Mouse (Mus musculus): ENCODE data around the gene Ranbp10.

The Ranbp10 gene

DNA sequence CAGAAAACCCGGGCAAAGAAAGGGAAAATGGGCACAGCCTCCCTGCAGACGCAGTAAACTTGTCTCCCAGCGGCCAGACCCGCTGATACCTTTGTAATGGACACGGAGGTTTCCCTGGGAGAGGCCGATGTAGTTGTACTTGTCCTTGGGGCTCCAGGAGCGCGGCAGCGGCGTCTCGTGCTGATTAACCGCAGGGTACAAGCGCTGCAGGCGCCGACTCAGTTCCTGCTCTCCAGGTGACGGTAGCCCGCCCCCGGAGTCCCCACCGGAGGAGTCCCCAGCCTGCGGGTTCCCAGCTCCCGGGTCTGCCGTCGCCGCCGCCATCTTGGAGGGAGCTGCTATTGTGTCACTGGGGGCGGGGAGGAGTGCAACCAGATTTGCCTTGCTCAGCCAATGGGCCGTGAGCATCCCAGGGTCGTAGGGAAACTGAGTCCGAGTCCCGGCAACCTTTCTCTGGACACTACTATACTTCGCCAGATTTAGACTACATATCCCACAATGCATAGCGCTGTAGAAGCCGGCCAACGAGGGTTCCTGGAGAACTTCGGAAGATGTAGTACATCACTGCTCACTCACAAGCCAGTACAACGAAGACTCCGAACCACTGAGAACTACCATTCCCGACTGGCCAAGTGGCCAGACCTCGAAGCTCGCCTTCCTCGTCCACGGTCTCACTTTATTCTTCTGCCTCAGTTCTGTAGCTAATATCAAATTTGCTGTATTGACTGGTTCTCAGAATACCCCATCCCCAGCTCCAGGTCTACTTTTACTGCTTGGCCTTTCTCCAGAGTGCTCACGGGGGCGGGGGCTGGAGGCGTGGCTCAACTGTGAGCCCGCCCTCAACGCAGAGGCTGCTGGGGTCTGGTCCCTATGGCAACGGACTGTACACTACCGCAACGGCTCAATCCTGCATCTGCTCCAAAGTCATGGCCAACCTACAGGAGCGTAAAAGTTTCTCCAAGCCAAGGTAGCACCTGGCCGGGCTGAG lies at the start of gene Ranbp10, which contains the start of gene Tsnaxip1:
Gene Ranbp10, minus strand, starts transcription at position 490 of the 988 bp plus-strand sequence.
Gene Tsnaxip1, plus strand, starts transcription at position 871 of the 988 bp plus-strand sequence.
- DNase-seq: peak; percentile 98

DNA sequence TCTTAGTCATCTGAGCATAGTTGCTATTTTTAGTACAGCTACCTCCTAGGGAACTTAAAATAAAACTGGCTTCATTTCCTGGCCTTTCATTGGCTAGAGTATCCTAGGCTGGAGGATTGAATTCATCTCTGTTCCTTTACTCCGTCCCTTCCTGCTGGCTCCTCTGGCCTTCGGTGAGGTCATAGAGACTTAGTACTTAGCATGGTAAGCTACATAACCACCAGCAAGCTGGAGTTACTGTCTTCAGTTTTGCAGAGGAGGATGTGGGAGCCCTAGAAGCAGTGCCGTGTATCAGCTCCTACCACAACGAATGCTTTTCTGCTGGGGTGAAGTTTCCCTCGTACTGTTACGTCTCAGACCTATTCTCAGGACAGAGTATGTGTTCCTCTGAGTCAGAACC lies 47.2 kb upstream of the Ranbp10 start:
- no peak for DNase-seq

GRCm38 (mm10) chr8:105866364-105867029 lies 39.3 kb upstream of the Ranbp10 start:
- no peak for DNase-seq

- peak; percentile 35 for DNase-seq
These were observed 34.8 kb upstream of the Ranbp10 start for GRCm38 (mm10) chr8:105861951-105862350.

DNA sequence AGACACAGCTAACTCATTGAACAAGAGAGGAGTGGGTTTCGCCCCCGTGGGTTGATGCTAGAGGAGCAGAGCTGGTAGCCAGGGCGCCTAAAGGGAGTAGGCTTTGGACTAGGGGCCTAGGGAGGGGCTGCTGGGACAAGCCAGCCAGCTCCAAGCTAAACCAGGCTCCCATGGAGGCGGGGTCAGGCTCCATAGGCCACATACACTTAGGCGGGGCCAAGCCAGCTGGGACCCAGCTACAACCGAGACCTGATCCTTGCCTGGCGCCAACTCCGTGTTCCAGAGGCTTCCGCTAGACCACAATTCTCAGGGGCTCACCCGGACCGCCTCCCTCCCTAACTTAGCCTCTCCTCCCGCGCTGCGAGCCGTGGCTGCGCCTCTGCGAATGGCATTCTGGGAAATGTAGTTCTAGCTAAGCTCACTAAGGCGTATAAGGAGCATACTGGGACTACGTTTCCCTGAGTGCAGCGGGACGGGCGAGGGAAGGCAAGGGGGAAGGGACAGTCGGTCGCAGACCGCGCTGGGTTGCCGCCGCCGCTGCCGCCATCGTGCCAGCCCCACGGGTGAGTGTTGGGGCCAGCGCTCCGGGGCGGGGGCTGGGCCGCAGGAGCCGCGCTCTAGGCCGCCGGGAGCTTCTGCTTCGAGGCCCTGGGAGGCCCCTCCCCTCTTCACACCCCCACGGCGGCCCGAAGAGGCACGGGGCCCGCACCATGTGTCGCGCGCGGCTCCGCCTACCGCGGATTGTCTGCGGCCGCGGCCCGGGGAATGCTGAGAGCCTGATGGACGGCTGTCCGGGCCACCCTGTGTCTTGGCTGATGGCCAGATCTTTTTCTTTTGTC lies 33.2 kb upstream of the Ranbp10 start, which contains the start of gene Nutf2:
Gene Nutf2, plus strand, starts transcription at position 438 of the 839 bp plus-strand sequence.
- peak; percentile 99 for DNase-seq

GRCm38 (mm10) chr8:105859314-105859713 lies 32.2 kb upstream of the Ranbp10 start:
- DNase-seq: no peak

- DNase-seq: no peak
These were observed 31.3 kb upstream of the Ranbp10 start for GRCm38 (mm10) chr8:105858495-105858894.

- DNase-seq: no peak
These were observed 29.2 kb upstream of the Ranbp10 start for GRCm38 (mm10) chr8:105856168-105856835.

DNA sequence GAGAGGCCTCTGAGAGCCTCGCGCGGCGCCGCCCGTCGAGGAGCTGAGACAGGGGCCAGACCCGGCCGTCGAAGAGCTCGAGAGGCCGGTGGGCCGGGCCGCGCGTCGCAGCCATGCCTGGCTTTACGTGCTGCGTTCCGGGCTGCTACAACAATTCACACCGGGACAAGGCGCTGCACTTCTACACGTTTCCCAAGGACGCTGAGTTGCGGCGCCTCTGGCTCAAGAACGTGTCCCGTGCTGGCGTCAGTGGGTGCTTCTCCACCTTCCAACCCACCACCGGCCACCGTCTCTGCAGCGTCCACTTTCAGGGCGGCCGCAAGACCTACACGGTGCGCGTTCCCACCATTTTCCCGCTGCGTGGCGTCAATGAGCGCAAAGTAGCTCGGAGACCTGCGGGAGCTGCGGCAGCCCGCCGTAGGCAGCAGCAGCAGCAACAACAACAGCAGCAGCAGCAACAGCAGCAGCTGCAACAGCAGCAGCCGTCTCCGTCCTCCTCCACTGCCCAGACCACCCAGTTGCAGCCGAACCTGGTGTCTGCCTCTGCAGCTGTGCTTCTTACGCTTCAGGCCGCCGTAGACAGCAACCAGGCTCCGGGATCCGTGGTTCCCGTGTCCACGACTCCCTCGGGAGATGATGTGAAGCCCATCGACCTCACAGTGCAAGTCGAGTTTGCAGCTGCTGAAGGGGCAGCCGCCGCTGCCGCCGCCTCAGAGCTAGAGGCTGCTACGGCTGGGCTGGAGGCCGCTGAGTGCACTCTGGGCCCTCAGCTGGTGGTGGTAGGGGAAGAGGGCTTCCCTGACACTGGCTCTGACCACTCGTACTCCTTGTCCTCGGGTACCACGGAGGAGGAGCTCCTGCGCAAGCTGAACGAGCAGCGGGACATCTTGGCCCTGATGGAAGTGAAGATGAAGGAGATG lies 28.4 kb upstream of the Ranbp10 start:
- peak; percentile 64 for DNase-seq

- peak; percentile 96 for DNase-seq
These were observed 27.6 kb upstream of the Ranbp10 start, which contains the start of gene Thap11 for GRCm38 (mm10) chr8:105854715-105855216. Thap11 (plus strand) TSS chr8:105855132.

- no peak for DNase-seq
These were observed 27.2 kb upstream of the Ranbp10 start for GRCm38 (mm10) chr8:105854303-105854702.

GRCm38 (mm10) chr8:105853178-105853577 lies 26.0 kb upstream of the Ranbp10 start, which contains the start of gene Cenpt:
Cenpt (minus strand) TSS chr8:105853278.
- no peak for DNase-seq

GRCm38 (mm10) chr8:105852146-105852729 lies 25.1 kb upstream of the Ranbp10 start:
- DNase-seq: no peak

GRCm38 (mm10) chr8:105851651-105852143 lies 24.5 kb upstream of the Ranbp10 start:
- peak; percentile 97 for DNase-seq

DNA sequence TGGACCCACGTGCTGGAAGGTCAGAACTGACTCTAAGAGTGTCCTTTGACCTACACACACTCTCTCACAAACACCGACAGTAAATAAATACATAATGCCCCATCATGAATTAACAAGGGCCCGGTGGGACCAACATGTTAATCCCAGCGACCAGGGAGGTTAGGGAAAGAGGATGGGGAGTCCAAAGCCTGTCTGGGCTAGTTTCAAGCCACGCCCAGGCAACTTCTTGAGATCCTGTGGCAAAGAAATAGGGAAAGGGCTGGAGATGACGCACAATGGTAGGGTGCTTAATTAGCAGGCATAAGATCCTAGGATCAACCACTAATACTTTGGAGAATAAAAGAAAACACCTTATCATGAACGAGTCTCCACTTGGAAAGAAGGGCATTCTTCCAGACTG lies 23.5 kb upstream of the Ranbp10 start:
- no peak for DNase-seq

DNA sequence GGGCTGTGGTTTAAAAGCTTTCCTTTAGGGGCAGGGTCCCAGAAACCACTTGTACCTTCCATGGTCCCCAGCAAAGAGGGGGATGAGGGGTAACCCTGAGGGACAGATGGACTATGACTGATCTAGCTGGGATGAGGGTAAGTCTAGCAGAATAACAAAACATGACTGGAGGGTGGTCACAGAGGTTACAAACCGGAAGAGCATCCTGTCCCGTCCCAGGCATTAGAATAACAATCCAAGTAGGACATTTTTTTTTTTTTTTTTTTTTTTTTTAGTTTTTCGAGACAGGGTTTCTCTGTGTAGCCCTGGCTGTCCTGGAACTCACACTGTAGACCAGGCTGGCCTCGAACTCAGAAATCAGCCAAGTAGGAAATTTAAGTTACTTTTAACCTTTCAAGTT lies 22.9 kb upstream of the Ranbp10 start:
- no peak for DNase-seq

DNA sequence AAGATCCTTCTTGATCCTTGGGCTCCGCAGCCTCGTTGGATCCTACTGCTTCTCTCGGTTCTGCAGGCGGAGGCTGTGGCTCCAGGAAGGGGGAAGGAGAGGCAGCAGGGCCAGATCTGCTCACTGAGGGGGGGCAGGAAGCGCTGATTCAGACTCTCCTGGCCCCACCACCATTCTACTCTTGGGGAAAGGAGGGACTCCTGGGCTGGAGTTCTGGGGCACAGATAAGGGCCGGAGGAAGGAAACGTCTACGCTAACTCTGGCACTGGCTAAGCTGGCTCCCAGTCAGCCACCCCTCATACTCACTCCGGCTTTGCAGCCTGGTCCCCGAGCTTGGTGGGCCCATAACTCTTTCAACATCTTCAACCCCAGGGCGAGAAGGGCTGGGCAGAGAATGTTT lies 19.5 kb upstream of the Ranbp10 start:
- no peak for DNase-seq

GRCm38 (mm10) chr8:105839209-105839608 lies 12.1 kb upstream of the Ranbp10 start:
- DNase-seq: no peak

GRCm38 (mm10) chr8:105836991-105837390 lies 9.8 kb upstream of the Ranbp10 start:
- no peak for DNase-seq

DNA sequence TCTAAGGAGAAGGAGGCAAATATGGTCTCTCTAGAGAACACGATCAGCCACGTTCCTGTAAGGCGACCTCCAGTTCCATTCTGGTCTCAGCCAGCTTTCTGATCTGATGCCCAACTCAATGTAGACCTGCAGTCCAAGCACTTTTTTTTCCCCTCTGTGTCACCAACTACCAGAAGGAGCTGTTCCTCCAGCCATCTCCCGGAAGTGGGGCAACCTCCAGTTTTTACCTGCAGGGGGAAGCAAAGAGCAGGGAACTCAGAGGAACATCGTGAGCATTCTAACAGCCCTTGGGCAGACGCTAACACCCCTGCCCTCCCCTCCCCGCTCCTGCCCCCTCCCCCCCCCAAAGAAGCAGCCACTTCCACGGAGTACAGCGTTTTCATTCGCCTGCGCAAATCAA lies 8.2 kb upstream of the Ranbp10 start:
- DNase-seq: peak; percentile 47
